Mouse (Mus musculus): ENCODE data around the gene Rrp7a. TPM values are rescaled to one million over a fixed set of nuclear protein-coding genes. Genes with fewer than 3 reads are reported as not detected.

The Rrp7a gene
- total RNA-seq, 4 experiments from 2014 or later, result 126 to 141 (median 133) TPM

- DNase-seq (ENCODE audit: low spot score in 2 of 2), result peak in 1 of 2 experiments; percentile 49
Measured at GRCm38 (mm10) chr15:83112898-83113297, 9.7 kb downstream of the Rrp7a start.

- no peak for DNase-seq (ENCODE audit: low spot score in 2 of 2)
Measured at GRCm38 (mm10) chr15:83111874-83112273, 10.7 kb downstream of the Rrp7a start.

GRCm38 (mm10) chr15:83111290-83111689 lies 11.3 kb downstream of the Rrp7a start:
- DNase-seq (ENCODE audit: low spot score in 2 of 2), result no peak

GRCm38 (mm10) chr15:83107814-83108213 lies 14.8 kb downstream of the Rrp7a start:
- DNase-seq (ENCODE audit: low spot score in 2 of 2), result no peak

GRCm38 (mm10) chr15:83106426-83106825 lies 16.2 kb downstream of the Rrp7a start:
- no peak for DNase-seq (ENCODE audit: low spot score in 2 of 2)

- peak in 1 of 2 experiments; percentile 42 for DNase-seq (ENCODE audit: low spot score in 2 of 2)
Measured at GRCm38 (mm10) chr15:83103111-83103510, 19.5 kb downstream of the Rrp7a start.

- no peak for DNase-seq (ENCODE audit: low spot score in 2 of 2)
Measured at GRCm38 (mm10) chr15:83100332-83100662, 22.3 kb downstream of the Rrp7a start.

GRCm38 (mm10) chr15:83099533-83100331 lies 22.9 kb downstream of the Rrp7a start:
- DNase-seq (ENCODE audit: low spot score in 2 of 2), result no peak

GRCm38 (mm10) chr15:83095950-83096349 lies 26.7 kb downstream of the Rrp7a start:
- DNase-seq (ENCODE audit: low spot score in 2 of 2), result no peak

- DNase-seq (ENCODE audit: low spot score in 2 of 2), result no peak
Measured at GRCm38 (mm10) chr15:83093687-83094086, 28.9 kb downstream of the Rrp7a start.

- DNase-seq (ENCODE audit: low spot score in 2 of 2), result no peak
Measured at GRCm38 (mm10) chr15:83090874-83091273, 31.7 kb downstream of the Rrp7a start.

- no peak for DNase-seq (ENCODE audit: low spot score in 2 of 2)
Measured at GRCm38 (mm10) chr15:83089429-83089605, 33.3 kb downstream of the Rrp7a start, which contains the start of gene Serhl. Gene Serhl (plus strand): TSS chr15:83089506.

GRCm38 (mm10) chr15:83088495-83089428 lies 33.8 kb downstream of the Rrp7a start:
- no peak for DNase-seq (ENCODE audit: low spot score in 2 of 2)

- no peak for DNase-seq (ENCODE audit: low spot score in 2 of 2)
Measured at GRCm38 (mm10) chr15:83086636-83087328, 35.8 kb downstream of the Rrp7a start.

- no peak for DNase-seq (ENCODE audit: low spot score in 2 of 2)
Measured at GRCm38 (mm10) chr15:83085901-83086300, 36.7 kb downstream of the Rrp7a start.

- DNase-seq (ENCODE audit: low spot score in 2 of 2), result no peak
Measured at GRCm38 (mm10) chr15:83084022-83084640, 38.5 kb downstream of the Rrp7a start.

GRCm38 (mm10) chr15:83083530-83083929 lies 39.1 kb downstream of the Rrp7a start:
- DNase-seq (ENCODE audit: low spot score in 2 of 2), result no peak

GRCm38 (mm10) chr15:83075607-83076525 lies 46.7 kb downstream of the Rrp7a start:
- DNase-seq (ENCODE audit: low spot score in 2 of 2), result no peak

- DNase-seq (ENCODE audit: low spot score in 2 of 2), result no peak
Measured at GRCm38 (mm10) chr15:83074179-83074578, 48.4 kb downstream of the Rrp7a start.

- DNase-seq (ENCODE audit: low spot score in 2 of 2), result no peak
Measured at GRCm38 (mm10) chr15:83071752-83072151, 50.8 kb downstream of the Rrp7a start.

GRCm38 (mm10) chr15:83070942-83071341 lies 51.7 kb downstream of the Rrp7a start:
- DNase-seq (ENCODE audit: low spot score in 2 of 2), result no peak

Data from layer of hippocampus, adult 8-10 months (tissue).